Mouse (Mus musculus) granulocyte monocyte progenitor cell, adult 5-6 weeks (primary cell): ENCODE results near the gene Hs6st3. TPM values are rescaled to one million over a fixed set of nuclear protein-coding genes. Genes with fewer than 3 reads are reported as not detected.

ENCODE experiments used
- ATAC-seq: replicated peaks from 2 replicates; pipeline ENCODE4 v1.8.0; 2016; ENCODE audit warnings: mild to moderate bottlenecking, moderate TSS enrichment, inconsistent platforms; ENCODE audit not compliant: poor library complexity, severe bottlenecking
- total RNA-seq, 2 experiments: library from RNA; stranded (forward) in 1 of 2; stranded (reverse) in 1 of 2; fragments of 200-712, 200-1000 nt in 1 of 2; fragments of >200 nt in 1 of 2; fragmentation: Nextera tagmentation in 1 of 2; gene quantifications; 2 replicates each; pipeline ENCODE4 v1.2.3; 2014 to 2017

The Hs6st3 gene
- total RNA-seq, 2 experiments from 2014 or later: not detected

- no peak for ATAC-seq
Observed at GRCm38 (mm10) chr14:119741791-119742190, 603.6 kb downstream of the Hs6st3 start.

GRCm38 (mm10) chr14:119761376-119761775, 623.2 kb downstream of the Hs6st3 start:
- ATAC-seq: peak; percentile 90

- ATAC-seq: no peak
Observed at GRCm38 (mm10) chr14:119772040-119772439, 633.9 kb downstream of the Hs6st3 start.

- no peak for ATAC-seq
Observed at GRCm38 (mm10) chr14:119776261-119776660, 638.1 kb downstream of the Hs6st3 start.

GRCm38 (mm10) chr14:119779982-119780588, 641.9 kb downstream of the Hs6st3 start:
- ATAC-seq: peak; percentile 99

GRCm38 (mm10) chr14:119781111-119781510, 643.0 kb downstream of the Hs6st3 start:
- no peak for ATAC-seq

GRCm38 (mm10) chr14:119789457-119789856, 651.3 kb downstream of the Hs6st3 start:
- ATAC-seq: no peak

- ATAC-seq: no peak
Observed at GRCm38 (mm10) chr14:119797172-119797850, 659.2 kb downstream of the Hs6st3 start.

- ATAC-seq: no peak
Observed at GRCm38 (mm10) chr14:119798561-119798960, 660.4 kb downstream of the Hs6st3 start.

GRCm38 (mm10) chr14:119800856-119801255, 662.7 kb downstream of the Hs6st3 start:
- no peak for ATAC-seq

GRCm38 (mm10) chr14:119813898-119814297, 675.8 kb downstream of the Hs6st3 start:
- ATAC-seq: no peak

- ATAC-seq: no peak
Observed at GRCm38 (mm10) chr14:119815616-119816015, 677.5 kb downstream of the Hs6st3 start.

- 0 out of 2 replicates have a peak, but pooled peaks have one; percentile 35 for ATAC-seq
Observed at GRCm38 (mm10) chr14:119820562-119820961, 682.4 kb downstream of the Hs6st3 start.

- ATAC-seq: no peak
Observed at GRCm38 (mm10) chr14:119831165-119832011, 693.2 kb downstream of the Hs6st3 start.

GRCm38 (mm10) chr14:119832012-119832325, 693.8 kb downstream of the Hs6st3 start:
- ATAC-seq: no peak

- ATAC-seq: no peak
Observed at GRCm38 (mm10) chr14:119832940-119833339, 694.8 kb downstream of the Hs6st3 start.

- ATAC-seq: no peak
Observed at GRCm38 (mm10) chr14:119834008-119834700, 696.0 kb downstream of the Hs6st3 start.

GRCm38 (mm10) chr14:119836051-119836450, 697.9 kb downstream of the Hs6st3 start:
- ATAC-seq: peak; percentile 40; the same call in 1 of the 2 replicates

GRCm38 (mm10) chr14:119847540-119847939, 709.4 kb downstream of the Hs6st3 start:
- ATAC-seq: no peak

GRCm38 (mm10) chr14:119848759-119849298, 710.7 kb downstream of the Hs6st3 start:
- ATAC-seq: peak; percentile 65
